Comparison of ENCODE assay signal across 8 mouse cellular contexts in genomic region chr19:5040862-5041523, GRCm38 (mm10). TPM values are rescaled to one million over a fixed set of nuclear protein-coding genes. Genes with fewer than 3 reads are reported as not detected.
DNase-seq lines count a peak whose midpoint lies in the region; ATAC-seq and TF ChIP-seq lines count a peak whose summit lies in the region.

Gene Brms1 (plus strand): TSS chr19:5041354.

- 7% methylated on average over 40 of the region's 40 CpGs for WGBS in forebrain, embryonic 15.5 days
- WGBS in liver, postnatal 0 days (ENCODE audit: insufficient replicate concordance): 4% methylated on average over 40 of the region's 40 CpGs
- WGBS in neural tube, embryonic 13.5 days: 7% methylated on average over 40 of the region's 40 CpGs

- peak within 1 kb of the TSS; percentile 67 for H3K27ac ChIP-seq in forebrain, embryonic 15.5 days (replicated peaks)
- H3K27ac ChIP-seq in liver, postnatal 0 days (ENCODE audit: low read depth): peak within 1 kb of the TSS; percentile 85
- peak within 1 kb of the TSS; percentile 76 for H3K27ac ChIP-seq in neural tube, embryonic 13.5 days (replicated peaks)

- TF ChIP-seq EP300 in liver, postnatal 0 days (IDR thresholded peaks at IDR 0.05; ENCODE audit: low read depth): no peak

- DNase-seq in ES-CJ7 (ENCODE audit: low read depth, low spot score): peak; percentile 94
- DNase-seq in cerebellum, adult 11 months: peak; percentile 81
- DNase-seq in heart, postnatal 14 days: peak; percentile 88 to 94
- DNase-seq in layer of hippocampus, adult 11-12 months (ENCODE audit: low spot score): peak; percentile 94
- peak; percentile 93 for DNase-seq in liver, postnatal 0 days
- peak; percentile 93 for DNase-seq in telencephalon, adult 2 months (ENCODE audit: low read depth, low spot score)

- H3K9ac ChIP-seq in forebrain, embryonic 15.5 days (replicated peaks): peak within 1 kb of the TSS; percentile 76
- H3K9ac ChIP-seq in liver, postnatal 0 days (replicated peaks): peak within 1 kb of the TSS; percentile 96
- H3K9ac ChIP-seq in neural tube, embryonic 13.5 days: peak within 1 kb of the TSS; percentile 97

- peak within 1 kb of the TSS; percentile 97 for H3K4me2 ChIP-seq in forebrain, embryonic 15.5 days (replicated peaks)
- peak within 1 kb of the TSS; percentile 100 for H3K4me2 ChIP-seq in liver, postnatal 0 days (ENCODE audit: low read depth, low read length)
- peak within 1 kb of the TSS; percentile 89 for H3K4me2 ChIP-seq in neural tube, embryonic 13.5 days

- no peaks in the 10 kb centered on the region for H3K9me3 ChIP-seq in forebrain, embryonic 15.5 days
- H3K9me3 ChIP-seq in liver, postnatal 0 days (ENCODE audit: low read length): no peaks in the 10 kb centered on the region
- H3K9me3 ChIP-seq in neural tube, embryonic 13.5 days: no peaks in the 10 kb centered on the region

- no peak for TF ChIP-seq CTCF in liver, postnatal 0 days (IDR thresholded peaks at IDR 0.05; ENCODE audit: low read depth)

- no peaks in the 10 kb centered on the region for H3K27me3 ChIP-seq in forebrain, embryonic 15.5 days
- H3K27me3 ChIP-seq in liver, postnatal 0 days (ENCODE audit: insufficient read depth, low read length): 0 out of 2 replicates have a peak, but pooled peaks cover 4% of the 10 kb centered on the region
- H3K27me3 ChIP-seq in neural tube, embryonic 13.5 days: no peaks in the 10 kb centered on the region

- ATAC-seq in forebrain, embryonic 15.5 days (replicated peaks): peak; percentile 59
- ATAC-seq in liver, postnatal 0 days: peak; percentile 84
- ATAC-seq in neural tube, embryonic 13.5 days (ENCODE audit: low read depth): peak; percentile 60

- peak within 1 kb of the TSS; percentile 74 for H3K4me3 ChIP-seq in forebrain, embryonic 15.5 days
- H3K4me3 ChIP-seq in liver, postnatal 0 days (ENCODE audit: low read depth, low read length): peak within 1 kb of the TSS; percentile 89
- peak within 1 kb of the TSS; percentile 89 for H3K4me3 ChIP-seq in neural tube, embryonic 13.5 days

- peaks cover 19% of the 10 kb centered on the region for H3K36me3 ChIP-seq in forebrain, embryonic 15.5 days
- peaks cover 5% of the 10 kb centered on the region; the same call in 1 of the 2 replicates for H3K36me3 ChIP-seq in liver, postnatal 0 days (replicated peaks; ENCODE audit: insufficient read depth, low read length)
- peaks cover 24% of the 10 kb centered on the region for H3K36me3 ChIP-seq in neural tube, embryonic 13.5 days

- intact Hi-C loops in heart, postnatal 14 days (cut with DNase I): no loop called here

- peaks cover 42% of the 10 kb centered on the region for H3K4me1 ChIP-seq in forebrain, embryonic 15.5 days
- peaks cover 23% of the 10 kb centered on the region for H3K4me1 ChIP-seq in liver, postnatal 0 days (ENCODE audit: insufficient read depth)
- peaks cover 41% of the 10 kb centered on the region for H3K4me1 ChIP-seq in neural tube, embryonic 13.5 days (replicated peaks)

RNA-seq across cellular contexts. Expression of gene Brms1, which starts in this region (rescaled TPM):
- 52.8 and 55.5 TPM in 2 replicates for polyA plus RNA-seq in forebrain, embryonic 15.5 days (2015; fragmentation: Nextera tagmentation; extraction: Ambion mirVana)
- total RNA-seq in heart, postnatal 14 days (2021): 10 to 100 TPM; 12.9 to 14.8 TPM
- polyA plus RNA-seq in liver, postnatal 0 days (2015; fragmentation: Nextera tagmentation; extraction: Ambion mirVana): 20.7 and 22.6 TPM in 2 replicates
- 43.5 and 51.7 TPM in 2 replicates for polyA plus RNA-seq in neural tube, embryonic 13.5 days (2015; fragmentation: Nextera tagmentation; extraction: Ambion mirVana)

Comparison
In these comparisons a context has a peak if more than half of its experiments do, and no peak if none do; other contexts are left out.
1. Peak in every context shown above with its lines: DNase-seq, ATAC-seq, H3K4me3 ChIP-seq and H3K27ac ChIP-seq.